Mouse (Mus musculus) mesoderm, embryonic 11.5 days (tissue): Measurements from ENCODE around the gene Per1.

Source experiments
- DNase-seq: peaks from one replicate; pipeline ENCODE4 v3.0.0-alpha.2; 2012; ENCODE audit warnings: low read depth, low spot score

The Per1 gene

DNA sequence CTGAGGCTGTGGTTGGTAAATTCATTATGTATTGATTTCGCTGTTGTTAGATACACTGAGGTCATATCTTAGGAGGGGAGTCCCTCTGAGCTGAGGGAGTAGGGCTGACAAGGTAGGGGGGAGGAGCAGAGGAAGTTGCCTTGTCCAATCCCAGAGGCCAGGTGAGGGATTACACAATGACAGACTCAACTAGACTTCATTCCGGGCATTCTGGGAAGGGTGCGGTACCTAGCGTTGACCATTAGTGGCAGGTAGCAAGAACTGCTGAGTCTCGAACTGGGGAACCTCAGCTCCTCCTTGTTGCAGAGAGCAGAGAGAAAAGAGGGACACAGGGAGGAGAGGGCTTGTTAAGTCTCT lies 38.5 kb downstream of the Per1 start:
- DNase-seq, result no peak

DNA sequence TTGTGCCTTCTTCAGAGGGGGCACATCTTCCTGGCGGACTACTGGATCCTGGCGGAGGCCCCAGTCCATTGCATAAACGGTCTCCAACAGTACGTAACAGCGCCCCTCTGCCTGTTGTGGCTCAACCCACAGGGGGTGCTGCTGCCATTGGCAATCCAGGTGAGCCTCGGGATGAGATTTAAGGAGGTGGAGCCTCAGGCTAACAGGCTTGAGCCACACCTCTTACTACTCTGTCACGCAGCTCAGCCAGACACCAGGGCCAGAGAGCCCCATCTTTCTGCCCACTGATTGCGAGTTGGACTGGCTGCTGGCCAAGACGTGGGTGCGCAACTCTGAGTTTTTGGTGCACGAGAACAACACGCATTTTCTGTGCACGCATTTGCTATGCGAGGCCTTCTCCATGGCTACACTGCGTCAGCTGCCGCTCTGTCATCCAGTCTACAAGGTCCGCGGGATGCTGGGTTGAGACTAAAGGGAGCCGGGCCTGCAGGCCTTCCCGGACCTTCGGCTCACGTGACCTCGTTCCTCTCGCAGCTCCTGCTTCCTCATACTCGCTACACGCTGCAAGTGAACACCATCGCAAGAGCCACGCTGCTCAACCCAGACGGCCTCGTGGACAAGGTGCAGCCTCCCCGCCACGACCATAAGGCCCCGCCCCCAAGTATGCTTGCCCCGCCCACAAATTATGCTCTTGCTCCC lies 39.1 kb downstream of the Per1 start:
- DNase-seq, result no peak

DNA sequence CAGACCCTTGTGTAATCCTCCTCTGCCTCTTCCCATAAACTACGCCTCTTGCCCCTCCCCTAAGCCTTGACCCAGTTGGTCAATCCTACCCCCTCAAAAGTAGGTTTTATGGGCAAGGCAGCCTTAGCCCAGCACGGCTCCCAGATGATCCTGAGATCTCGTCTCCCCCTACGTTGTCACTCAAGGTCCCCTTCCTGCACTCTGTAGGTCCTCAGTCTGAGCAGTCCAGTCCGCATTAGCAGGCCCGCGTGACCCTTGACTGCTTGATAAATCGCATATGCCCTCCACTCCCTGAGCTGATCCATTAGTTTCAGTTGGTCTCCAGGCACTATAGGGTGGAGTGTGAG lies 39.6 kb downstream of the Per1 start:
- no peak for DNase-seq

DNA sequence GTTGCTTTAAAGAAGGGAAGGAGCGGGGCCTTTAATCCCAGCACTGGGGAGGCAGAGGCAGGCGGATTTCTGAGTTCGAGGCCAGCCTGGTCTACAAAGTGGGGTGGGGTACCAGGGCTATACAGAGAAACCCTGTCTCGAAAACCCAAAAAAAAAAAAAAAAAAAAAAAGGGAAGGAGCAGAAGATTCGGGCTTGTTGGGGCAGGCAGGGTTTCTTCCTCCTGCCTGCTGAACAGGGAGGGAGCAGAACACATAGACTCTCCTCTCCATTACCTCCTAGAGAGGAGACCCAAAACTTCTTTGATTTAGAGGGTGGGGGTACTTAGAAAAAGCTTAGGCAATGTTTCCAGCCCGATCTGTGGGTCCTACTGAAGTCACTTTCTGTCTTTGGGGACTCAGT lies 40.3 kb downstream of the Per1 start:
- DNase-seq, result no peak

DNA sequence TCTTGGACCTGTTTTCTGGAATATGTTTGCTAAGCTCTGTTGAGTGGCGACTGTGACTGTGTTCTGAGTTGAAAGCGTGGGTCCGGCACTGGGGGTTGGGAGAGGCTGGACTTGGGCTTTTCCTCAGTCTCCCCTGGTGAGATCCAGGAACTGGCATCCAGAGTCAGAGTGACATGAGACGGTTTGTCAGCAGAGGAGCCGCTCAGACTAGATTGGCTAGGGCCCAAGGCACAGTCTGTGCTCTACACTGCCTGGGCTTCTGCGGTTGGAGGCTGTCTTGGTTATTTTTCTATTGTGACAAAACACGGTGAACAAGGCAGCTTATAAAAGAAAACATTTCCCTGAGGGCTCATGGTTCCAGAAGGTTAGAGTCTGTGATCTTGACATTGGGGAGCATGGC lies 52.5 kb downstream of the Per1 start:
- no peak for DNase-seq

- DNase-seq, result no peak
Measured at GRCm38 (mm10) chr11:69148451-69148960, 53.5 kb downstream of the Per1 start.

- no peak for DNase-seq
Measured at GRCm38 (mm10) chr11:69149728-69150127, 54.7 kb downstream of the Per1 start.

DNA sequence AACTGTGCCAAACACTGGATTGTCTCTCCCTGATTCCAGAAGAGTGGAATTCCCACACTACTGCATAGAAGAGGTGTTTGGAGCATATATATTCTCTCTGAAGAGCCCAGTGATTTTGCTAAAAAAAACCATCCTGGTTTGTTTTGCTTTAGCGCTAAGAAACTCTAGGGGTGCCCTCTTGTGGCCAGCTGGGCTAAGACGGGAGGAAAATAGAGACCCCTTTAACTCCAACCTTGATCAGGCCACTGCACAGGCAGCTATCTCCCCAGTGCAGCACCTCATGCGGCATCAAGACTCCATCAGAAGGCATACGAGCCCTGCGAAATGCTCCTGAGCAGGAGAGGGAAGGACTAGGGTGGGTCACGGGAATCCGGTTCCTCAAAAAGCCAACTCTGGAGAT lies 55.4 kb downstream of the Per1 start:
- peak; percentile 66 for DNase-seq

DNA sequence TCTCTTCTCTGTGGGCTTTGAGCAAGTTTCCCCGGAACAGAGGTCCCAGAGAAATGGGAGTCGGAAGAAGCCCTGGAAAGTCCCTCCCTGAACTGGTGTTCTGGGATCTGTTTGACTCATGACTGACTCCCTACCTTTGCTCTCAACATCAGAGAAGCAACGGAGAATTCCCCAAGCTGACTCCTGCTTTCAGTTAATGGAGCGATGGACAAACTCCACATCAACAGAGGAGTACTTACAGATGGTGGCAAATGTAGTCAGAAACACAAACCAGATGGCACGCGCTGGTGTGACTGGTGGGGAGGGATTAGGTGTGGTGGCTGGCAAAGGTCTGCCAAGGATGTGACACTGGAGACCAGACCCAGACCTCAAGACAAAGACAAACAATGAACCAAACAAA lies 56.0 kb downstream of the Per1 start:
- peak; percentile 10 for DNase-seq

- no peak for DNase-seq
Measured at GRCm38 (mm10) chr11:69153831-69154230, 58.8 kb downstream of the Per1 start.

GRCm38 (mm10) chr11:69155351-69155750 lies 60.3 kb downstream of the Per1 start:
- no peak for DNase-seq

- peak; percentile 57 for DNase-seq
Measured at GRCm38 (mm10) chr11:69156800-69157199, 61.8 kb downstream of the Per1 start, which contains the start of gene Alox12b. Gene Alox12b (plus strand): TSS chr11:69156989.
